Mouse (Mus musculus) limb, embryonic 14.5 days (tissue): ENCODE results near the gene Pnldc1. TPM values are rescaled to one million over a fixed set of nuclear protein-coding genes. Genes with fewer than 3 reads are reported as not detected.
"Not testable (repeated sequence)": the region's sequence is repeated elsewhere in the genome, so short reads cannot be mapped to it uniquely, and the experiment has no call there.

Experiments
- ATAC-seq: fragments of 200-750 bp; cut with Nextera tagmentation; 2 replicates; pipeline ENCODE4 v1.8.0; 2017; ENCODE audit warnings: low read depth, moderate number of reproducible peaks, moderate TSS enrichment; ENCODE audit not compliant: low FRiP score
- DNase-seq: peaks from one replicate; pipeline ENCODE4 v3.0.0-alpha.2; 2015; ENCODE audit warnings: low spot score
- H3K27ac ChIP-seq: fragments of 300-500 bp; sonication (generic); replicated peaks from 2 replicates; pipeline ENCODE4 v1.5.1; 2014; ENCODE audit warnings: low read depth, mild to moderate bottlenecking, low read length, moderate library complexity, mixed read lengths
- H3K27me3 ChIP-seq: fragments of 300-500 bp; sonication (generic); 2 replicates; pipeline ENCODE4 v1.6.1; 2014; ENCODE audit warnings: low read length, mixed read lengths; ENCODE audit not compliant: control insufficient read depth, insufficient read depth
- H3K36me3 ChIP-seq: fragments of 300-500 bp; sonication (generic); 2 replicates; pipeline ENCODE4 v1.6.1; 2014; ENCODE audit warnings: mild to moderate bottlenecking, low read length, moderate library complexity, mixed read lengths; ENCODE audit not compliant: control insufficient read depth, insufficient read depth
- H3K4me1 ChIP-seq: fragments of 300-500 bp; sonication (generic); 2 replicates; pipeline ENCODE4 v1.6.1; 2014; ENCODE audit warnings: antibody characterized with exemption, low read length, mixed read lengths; ENCODE audit not compliant: control insufficient read depth, insufficient read depth
- H3K4me2 ChIP-seq: fragments of 300-500 bp; sonication (generic); replicated peaks from 2 replicates; pipeline ENCODE4 v1.6.1; 2014; ENCODE audit warnings: low read depth, mild to moderate bottlenecking, low read length, moderate library complexity; ENCODE audit not compliant: severe bottlenecking
- H3K4me3 ChIP-seq: fragments of 300-500 bp; sonication (generic); replicated peaks from 2 replicates; pipeline ENCODE4 v1.5.1; 2014; ENCODE audit warnings: low read length
- H3K9ac ChIP-seq: fragments of 300-500 bp; sonication (generic); 2 replicates; pipeline ENCODE4 v1.6.1; 2014; ENCODE audit warnings: mild to moderate bottlenecking, low read depth, low read length, moderate library complexity; ENCODE audit not compliant: severe bottlenecking
- H3K9me3 ChIP-seq: fragments of 300-500 bp; sonication (generic); 2 replicates; pipeline ENCODE4 v1.6.1; 2016; ENCODE audit warnings: low read length; ENCODE audit not compliant: control insufficient read depth
- POLR2A ChIP-seq: fragments of 200-500 bp; IDR thresholded peaks from 2 replicates; pipeline ENCODE4 v1.8.0; 2012; ENCODE audit warnings: inconsistent platforms, mild to moderate bottlenecking, moderate library complexity, borderline replicate concordance; ENCODE audit not compliant: insufficient read depth, insufficient read length; ENCODE audit errors: extremely low read depth
- WGBS: fragments of 180-500 bp; shearing (Covaris S2); extraction: QIAGEN DNeasy Blood & Tissue Kit; methylation state at CpG from one replicate; pipeline ENCODE4 v1.1.7; 2014; 5-methylcytosine and 5-hydroxymethylcytosine counted together
- polyA plus RNA-seq, 2 experiments: library from polyadenylated mRNA; depleted of rRNA in 1 of 2; stranded (reverse) in 1 of 2; unstranded in 1 of 2; fragments of >200 nt; fragmentation: Nextera tagmentation in 1 of 2; extraction: Ambion mirVana in 1 of 2; gene quantifications; 2 replicates each; pipeline versions ENCODE4 v1.2.1 to v1.2.3; 2012 to 2014

The Pnldc1 gene
- polyA plus RNA-seq, 2 experiments, result 2.4 to 5.1 TPM

GRCm38 (mm10) chr17:12941543-12942260 lies 31.7 kb upstream of the Pnldc1 start:
- 75% methylated on average over 8 of the region's 8 CpGs for WGBS

GRCm38 (mm10) chr17:12940151-12940805 lies 30.2 kb upstream of the Pnldc1 start, which contains the start of gene Acat3:
TSS of gene Acat3 (minus strand) at chr17:12940600.
- Histone ChIP-seq H3K27me3 (no peaks in the 10 kb centered on the region), H3K9ac (peak within 1 kb of the TSS; percentile 43; the same call in 1 of the 2 replicates), H3K36me3 (peaks cover 25% of the 10 kb centered on the region), H3K4me3 (peak within 1 kb of the TSS; percentile 26), H3K4me1 (0 out of 2 replicates have a peak, but pooled peaks cover 3% of the 10 kb centered on the region), H3K27ac (peak within 1 kb of the TSS; percentile 40), H3K9me3 (no peaks in the 10 kb centered on the region), H3K4me2 (peak within 1 kb of the TSS; percentile 57)
- WGBS, result 12% methylated on average over 21 of the region's 27 CpGs
- DNase-seq, result no peak
- TF ChIP-seq POLR2A, result no peak
- ATAC-seq, result peak; percentile 59

More at GRCm38 (mm10) chr17:12941543-12942260, 31.7 kb upstream of the Pnldc1 start:
- TF ChIP-seq POLR2A, result no peak
- Histone ChIP-seq H3K4me1 (0 out of 2 replicates have a peak, but pooled peaks cover 3% of the 10 kb centered on the region), H3K27me3 (no peaks in the 10 kb centered on the region), H3K36me3 (peaks cover 37% of the 10 kb centered on the region), H3K9ac (no peak overlapping the region), H3K4me2 (no peak overlapping the region), H3K4me3 (no peak overlapping the region), H3K27ac (no peak overlapping the region), H3K9me3 (no peaks in the 10 kb centered on the region)
- no peak for DNase-seq
- no peak for ATAC-seq

GRCm38 (mm10) chr17:12939377-12940148 lies 29.5 kb upstream of the Pnldc1 start:
- not testable (repeated sequence) for ATAC-seq, H3K9me3 ChIP-seq, H3K27me3 ChIP-seq, H3K4me1 ChIP-seq, H3K27ac ChIP-seq, DNase-seq
- peak overlapping the region; percentile 43; the same call in 1 of the 2 replicates for H3K9ac ChIP-seq
- WGBS, result 14% methylated on average over 1 of the region's 12 CpGs
- H3K4me3 ChIP-seq, result peak overlapping the region; percentile 26; the same call in 1 of the 2 replicates
- peaks cover 18% of the 10 kb centered on the region for H3K36me3 ChIP-seq
- peak overlapping the region; percentile 57 for H3K4me2 ChIP-seq

- Histone ChIP-seq H3K4me2 (no peak overlapping the region), H3K36me3 (peaks cover 7% of the 10 kb centered on the region), H3K9me3 (no peaks in the 10 kb centered on the region), H3K27me3 (no peaks in the 10 kb centered on the region), H3K4me3 (no peak overlapping the region), H3K27ac (no peak overlapping the region), H3K4me1 (0 out of 2 replicates have a peak, but pooled peaks cover 3% of the 10 kb centered on the region), H3K9ac (no peak overlapping the region)
- no peak for TF ChIP-seq POLR2A
- WGBS, result 52% methylated on average over 2 of the region's 2 CpGs
- ATAC-seq (no peak), DNase-seq (no peak)
Measured at GRCm38 (mm10) chr17:12938077-12938476, 28.0 kb upstream of the Pnldc1 start.

GRCm38 (mm10) chr17:12937412-12937970 lies 27.5 kb upstream of the Pnldc1 start:
- Histone ChIP-seq H3K4me1 (0 out of 2 replicates have a peak, but pooled peaks cover 3% of the 10 kb centered on the region), H3K9me3 (no peaks in the 10 kb centered on the region), H3K36me3 (peaks cover 2% of the 10 kb centered on the region; the same call in 1 of the 2 replicates), H3K4me2 (no peak overlapping the region), H3K4me3 (no peak overlapping the region), H3K27ac (no peak overlapping the region), H3K27me3 (no peaks in the 10 kb centered on the region), H3K9ac (no peak overlapping the region)
- ATAC-seq, result no peak
- WGBS, result 77% methylated on average over 2 of the region's 2 CpGs
- no peak for DNase-seq
- no peak for TF ChIP-seq POLR2A
